Mouse (Mus musculus): ENCODE results near the gene Galnt10.
A peak's percentile ranks its signal among the peaks of the same experiment; 100 is the strongest.

Galnt10 gene

DNA sequence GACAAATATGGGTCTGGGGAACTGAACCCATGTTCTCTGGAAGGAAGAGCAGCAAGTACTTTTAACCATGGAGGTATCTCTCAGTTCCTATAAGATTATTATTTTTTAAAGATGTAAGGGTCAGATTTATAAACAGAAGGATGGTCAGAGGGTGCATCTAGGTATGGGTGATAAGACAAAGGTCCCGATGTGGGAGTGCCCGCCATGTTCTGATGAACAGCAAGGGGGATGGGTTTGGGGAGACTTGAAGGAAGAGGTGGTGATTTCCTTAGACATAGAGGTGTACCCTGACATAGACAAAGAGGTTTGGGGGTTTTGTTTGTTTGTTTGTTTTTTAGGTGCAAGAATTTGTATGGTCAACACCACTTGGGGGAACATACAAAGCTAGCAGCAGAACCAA is 1.6 kb upstream of the Galnt10 start:
- peak in 1 of 2 experiments; percentile 0 for DNase-seq

DNA sequence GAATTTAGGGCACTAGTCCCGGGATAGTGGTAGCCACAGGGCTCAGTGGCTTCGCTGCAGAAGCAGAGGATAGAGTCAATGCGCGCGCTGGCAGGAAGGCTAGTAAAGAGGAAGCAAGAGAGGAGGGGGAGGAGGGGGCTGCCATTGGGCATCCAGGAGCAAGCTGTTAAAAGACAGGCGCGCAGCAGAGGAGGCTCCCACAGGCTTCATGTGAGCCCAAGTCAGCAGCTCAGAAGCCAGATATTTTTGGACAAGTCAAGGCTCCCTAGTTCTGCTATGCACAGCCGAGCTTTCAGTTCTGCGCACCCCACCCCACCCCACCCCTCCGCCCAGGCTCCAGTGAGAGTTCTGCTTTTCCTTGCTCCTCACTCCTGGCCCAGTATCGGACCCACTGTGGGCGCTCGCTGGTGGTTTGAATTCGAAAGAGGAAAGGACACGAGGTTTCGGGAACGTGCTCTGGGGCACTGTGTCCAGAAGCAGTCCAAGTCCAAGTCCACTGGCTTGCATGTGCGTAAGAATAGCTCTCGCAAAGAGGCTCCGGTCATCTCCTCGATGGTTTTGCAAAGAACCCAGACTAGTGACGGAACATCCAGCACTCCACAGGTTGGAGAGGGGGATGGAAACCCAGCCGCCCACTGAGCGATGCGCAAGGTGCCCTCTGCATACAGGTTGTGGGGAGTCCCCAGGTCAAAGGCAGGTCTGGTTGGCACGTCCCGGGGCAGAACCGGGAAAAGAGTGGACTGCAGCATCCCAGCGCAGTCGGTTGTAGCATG is 811 bp upstream of the Galnt10 start:
- peak; percentile 21 to 54 for DNase-seq

DNA sequence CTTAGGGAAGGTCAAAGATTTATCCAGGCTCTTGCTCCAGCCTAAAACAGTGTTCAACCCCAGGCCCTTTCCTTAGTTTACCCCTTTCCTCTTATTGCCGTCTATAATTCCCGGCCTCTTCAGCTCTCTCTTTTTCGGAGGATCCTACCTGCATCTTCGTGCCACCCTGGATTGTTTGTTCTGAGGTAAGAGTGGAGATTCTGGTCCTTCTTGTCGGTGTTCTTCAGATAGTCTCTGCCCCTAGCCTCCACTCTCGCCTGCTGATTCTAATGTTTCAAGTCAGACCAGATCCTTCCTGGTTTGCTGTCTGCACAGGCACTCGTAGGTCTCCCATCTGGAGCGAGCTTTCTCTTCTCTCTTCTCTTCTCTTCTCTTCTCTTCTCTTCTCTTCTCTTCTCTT is 605 bp downstream of the Galnt10 start:
- DNase-seq = no peak

DNA sequence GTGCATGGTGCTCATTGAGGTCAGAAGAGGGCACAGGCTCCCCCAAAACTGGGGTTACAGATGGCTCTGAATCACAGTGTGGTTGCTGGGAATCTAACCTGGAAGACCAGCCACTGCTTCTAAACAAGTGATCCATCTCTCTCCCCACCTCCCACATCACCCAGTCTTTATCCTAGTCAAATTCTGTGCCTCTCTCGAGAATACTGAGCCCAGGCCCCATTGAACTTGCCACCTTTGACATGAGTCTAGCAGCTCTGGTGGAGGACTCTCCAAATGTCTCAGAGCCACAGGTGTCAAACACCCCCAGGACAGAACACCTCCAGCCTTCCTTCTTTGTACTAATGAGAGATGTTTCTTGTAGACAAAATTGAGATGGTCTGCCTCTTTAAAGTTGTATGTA is 1.2 kb downstream of the Galnt10 start:
- no peak for DNase-seq

DNA sequence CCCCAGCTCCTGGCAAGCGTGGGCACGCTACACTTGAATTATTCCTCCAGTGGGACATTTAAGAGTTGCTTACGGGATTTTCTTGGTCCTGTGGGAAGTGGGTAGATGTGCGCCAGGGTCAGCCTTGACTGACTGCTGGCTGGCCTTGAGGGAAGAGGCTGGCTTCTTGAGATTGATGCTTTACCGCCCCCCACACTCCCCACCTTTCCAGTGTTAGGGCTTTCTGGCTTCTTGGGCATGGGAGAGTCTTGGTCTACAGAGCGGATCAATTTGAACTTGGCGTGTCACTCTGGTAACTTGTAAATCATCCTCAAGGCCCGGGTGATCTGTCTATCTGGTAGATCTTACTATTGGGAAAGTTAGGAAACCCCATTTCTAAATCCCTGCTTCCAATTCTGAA is 1.7 kb downstream of the Galnt10 start:
- no peak for DNase-seq

DNA sequence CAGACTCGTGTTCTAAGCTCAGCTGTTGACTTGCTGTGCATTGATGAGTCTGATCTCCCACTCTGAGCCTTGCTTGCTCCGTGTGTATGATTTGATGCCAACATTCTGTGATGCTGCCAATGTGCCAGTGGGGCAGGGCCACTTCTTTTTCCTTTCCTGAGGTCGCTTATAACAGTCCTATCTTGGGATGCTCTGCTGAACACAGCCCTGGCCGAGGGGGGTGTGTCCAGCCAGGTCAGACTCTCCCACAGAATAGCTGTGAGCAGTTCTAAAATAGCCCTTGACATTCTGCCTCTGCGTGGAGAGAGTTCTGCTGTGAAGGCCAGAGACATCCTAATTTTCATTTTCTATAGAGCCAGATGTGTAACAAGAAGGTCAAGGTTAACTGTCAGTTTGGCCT is 2.2 kb downstream of the Galnt10 start:
- DNase-seq = no peak

DNA sequence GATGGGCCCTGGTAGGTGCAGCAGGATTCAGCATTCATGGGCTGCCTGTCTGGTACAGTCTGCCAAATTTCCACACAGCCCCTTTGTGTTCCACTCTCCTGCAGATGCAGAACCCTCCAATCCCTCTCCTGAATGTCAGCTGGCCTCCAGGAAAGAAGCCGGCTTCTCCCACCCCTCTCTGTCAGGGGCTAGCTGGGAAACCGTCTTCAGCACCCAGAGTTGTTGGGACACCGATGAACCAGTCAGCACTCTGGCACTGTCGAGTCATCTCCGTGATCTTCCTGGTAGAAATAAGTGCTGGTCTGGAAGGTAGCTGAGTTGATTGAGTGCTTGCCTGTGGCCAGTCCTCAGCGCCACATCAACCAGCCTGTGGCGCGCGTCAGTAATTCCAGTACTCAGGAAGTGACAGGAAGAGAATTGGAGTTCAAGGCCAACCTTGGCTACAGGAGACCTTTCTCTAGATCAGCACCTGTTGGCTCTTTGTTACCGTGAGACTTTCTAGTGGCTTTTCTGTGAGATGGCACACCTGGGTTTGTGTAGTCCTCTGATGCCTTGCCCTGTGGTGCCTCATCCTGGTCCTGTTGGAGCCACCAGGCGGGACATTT is 3.1 kb downstream of the Galnt10 start:
- no peak for DNase-seq

DNA sequence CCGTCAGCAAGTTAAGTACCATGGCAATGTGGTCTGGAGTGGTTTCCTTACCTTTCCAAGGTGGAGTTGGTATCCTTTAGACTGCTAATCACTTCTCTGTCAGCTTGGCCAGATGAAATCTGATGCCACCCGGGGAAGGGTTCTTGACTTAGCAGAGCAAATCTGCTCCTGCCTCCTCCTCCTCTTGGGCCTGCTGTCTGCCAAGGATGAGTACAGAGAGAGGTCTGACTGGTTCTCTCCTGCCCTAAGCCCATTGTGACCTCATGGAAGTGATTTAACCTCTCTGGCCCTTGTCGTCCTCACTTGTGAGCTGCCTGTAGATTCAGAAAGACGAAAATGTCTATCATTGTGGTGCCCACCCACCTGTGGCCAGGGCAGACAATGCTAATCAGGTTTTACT is 4.0 kb downstream of the Galnt10 start:
- no peak for DNase-seq

DNA sequence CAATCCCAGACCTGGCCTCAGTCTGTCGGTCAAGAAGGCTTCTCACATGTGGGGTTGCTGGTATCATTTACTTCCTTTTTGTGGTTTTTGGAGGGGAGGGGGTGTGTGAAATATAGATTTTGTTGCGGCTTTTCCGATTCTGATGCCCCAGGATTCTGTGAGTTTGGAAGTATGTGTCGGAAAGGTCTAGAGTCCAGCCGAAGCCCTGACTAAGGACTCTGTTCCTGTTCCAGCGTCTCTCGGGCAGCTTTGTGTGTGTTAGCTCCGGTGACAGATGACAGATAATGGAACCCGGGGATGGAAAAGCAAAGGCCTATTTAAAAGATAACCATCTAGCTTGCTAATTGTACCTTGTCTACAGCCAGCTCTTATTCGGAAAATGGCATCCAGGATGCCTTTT is 4.4 kb downstream of the Galnt10 start:
- DNase-seq = no peak

DNA sequence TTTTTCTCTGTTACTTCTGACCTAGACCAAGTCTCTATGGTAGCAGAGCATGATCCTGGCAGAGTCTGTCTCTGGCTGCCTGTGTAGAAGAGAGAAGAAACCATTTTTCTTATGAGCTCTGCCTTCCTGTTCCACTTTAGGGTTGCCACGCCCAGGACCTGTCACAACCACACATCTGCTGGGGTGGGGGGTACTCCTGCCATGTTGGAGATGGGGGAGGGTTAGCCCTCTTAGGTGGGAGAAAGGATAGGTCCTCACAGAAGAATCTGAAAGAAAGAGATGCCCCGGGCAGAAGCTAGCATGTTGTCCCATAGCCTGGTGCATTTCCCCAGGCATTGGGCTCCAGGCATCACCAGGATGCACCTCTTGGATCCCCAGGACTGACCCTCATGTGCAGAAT is 5.6 kb downstream of the Galnt10 start:
- DNase-seq = no peak

DNA sequence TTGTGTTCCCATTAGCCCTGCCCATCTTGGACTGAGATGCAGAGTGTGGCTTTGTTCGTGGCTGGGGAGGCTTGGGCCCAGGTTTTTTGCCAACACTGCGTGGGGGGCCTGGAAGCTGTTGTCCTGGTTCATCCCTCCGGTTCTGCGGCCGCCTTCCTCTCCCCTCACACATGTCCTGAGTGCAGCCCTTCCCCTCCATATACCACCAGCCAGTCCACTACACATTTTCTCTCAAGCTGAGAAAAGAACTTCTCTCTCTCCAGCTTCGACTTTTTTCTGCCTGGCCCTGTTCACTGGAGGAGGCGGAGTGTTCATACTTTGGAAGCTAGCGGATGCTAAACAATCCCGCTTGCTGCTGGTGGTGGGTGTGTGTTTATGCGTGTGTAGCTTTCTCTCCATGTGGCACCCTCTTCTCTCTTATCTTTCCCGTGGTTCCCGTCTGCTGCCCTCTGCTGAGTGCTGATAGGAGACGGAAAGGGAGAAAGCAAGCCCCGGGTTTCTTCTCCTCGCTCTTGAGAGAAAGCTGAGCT is 6.1 kb downstream of the Galnt10 start:
- no peak for DNase-seq

DNA sequence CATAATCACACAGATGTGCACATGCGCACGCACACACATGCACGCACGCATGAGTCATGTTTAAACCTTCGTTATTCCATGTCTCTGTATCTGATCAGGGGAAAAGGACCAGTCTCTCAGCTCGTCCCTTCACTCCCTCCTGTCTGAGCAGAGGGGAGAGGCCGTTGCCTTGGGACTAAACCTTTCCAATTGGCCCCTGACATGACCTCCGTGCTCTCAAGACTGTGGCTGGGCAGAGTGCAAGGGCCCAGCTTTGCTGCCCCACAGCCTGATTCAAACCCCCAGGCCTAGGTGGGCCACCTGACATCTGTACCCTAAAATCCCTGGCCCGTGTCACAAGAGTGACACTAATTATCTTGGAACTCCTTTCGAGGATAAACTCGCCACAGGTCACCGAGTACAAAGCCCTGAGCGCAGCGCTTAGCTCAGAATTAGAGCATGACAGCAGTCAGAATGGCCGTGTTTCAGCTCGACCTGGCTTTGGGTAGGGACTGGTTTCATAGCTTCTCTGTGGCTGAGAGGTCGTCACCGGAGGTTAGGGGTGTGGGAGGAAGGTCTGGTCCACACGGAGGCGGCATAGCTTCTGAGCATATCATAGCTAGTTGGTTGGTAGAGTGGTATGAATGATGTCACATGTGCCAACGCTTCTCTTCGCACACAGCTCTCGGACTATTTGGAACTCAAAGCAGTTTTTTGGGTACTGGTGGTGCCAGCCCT is 7.1 kb downstream of the Galnt10 start:
- no peak for DNase-seq

DNA sequence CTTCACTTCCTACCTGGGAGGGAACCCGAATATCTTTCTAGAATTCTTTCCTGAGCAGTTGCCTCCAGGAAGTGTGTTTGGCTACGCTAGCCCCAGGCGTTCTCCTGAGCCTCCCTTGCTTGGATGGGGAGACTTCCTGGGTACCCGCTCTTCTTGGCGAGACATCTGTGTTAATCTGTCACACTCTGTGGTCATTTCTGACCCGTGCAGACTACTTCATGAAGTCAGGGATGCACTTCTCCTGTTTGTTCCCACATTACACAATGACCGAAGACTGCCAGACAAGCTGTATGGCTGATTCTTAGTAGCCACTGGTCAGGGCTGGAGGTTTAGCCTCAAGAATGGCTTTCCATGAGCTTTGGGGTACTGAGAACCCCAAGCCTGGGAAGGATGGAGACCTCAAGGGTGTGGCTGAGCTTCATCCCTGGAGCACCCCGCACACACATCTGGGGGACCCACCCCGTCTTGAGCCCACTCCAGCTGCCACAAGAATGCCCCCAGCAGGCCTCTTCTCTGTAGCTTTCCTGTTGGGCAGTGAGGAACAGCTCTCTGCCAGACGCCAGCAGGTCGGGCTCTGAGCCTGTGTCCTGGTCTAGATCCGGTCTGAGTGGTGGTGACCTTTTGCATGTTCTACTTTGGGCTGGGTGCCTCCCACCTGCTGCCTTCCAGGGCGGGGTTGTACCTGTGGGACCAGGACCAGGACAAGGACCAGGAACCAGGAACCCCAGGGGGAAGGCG is 7.8 kb downstream of the Galnt10 start:
- no peak for DNase-seq

DNA sequence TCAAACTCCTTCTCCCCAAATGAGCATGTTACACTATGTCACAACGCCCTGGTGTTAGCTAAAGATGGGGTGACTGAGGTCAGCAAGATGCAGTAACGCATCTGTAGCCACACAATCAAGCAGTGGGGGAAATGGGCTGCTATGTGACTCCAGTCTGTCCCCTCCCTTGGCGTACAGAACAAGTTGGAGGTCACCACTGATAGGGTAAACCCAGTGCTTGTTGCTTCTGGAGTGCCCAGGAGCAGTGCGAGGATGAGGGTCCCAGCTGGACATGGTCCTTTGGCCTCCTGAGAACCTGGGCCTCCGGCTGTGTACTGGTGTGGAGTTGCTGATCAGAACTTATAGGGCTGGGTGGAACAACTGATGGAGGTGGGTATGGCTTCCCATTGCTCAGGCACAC is 8.6 kb downstream of the Galnt10 start:
- no peak for DNase-seq

DNA sequence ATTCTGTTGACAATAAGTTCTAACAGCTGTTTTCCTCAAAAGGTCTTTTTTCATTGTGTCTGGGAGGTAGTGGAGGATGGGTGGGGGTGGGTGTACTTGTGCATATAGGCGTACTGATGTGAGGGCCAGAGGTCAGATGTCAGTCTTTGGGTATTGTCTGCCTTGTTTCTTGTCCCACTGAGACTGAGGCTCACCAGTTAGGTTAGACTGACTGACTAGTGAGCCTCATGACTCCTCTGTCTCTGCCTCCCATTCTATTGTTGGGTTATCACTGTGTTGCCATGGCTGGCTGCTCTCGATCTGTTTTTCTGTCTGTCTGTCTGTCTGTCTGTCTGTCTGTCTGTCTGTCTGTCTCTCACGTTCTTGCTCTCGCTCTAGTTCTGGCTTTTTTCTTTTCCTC is 9.1 kb downstream of the Galnt10 start:
- DNase-seq = no peak

DNA sequence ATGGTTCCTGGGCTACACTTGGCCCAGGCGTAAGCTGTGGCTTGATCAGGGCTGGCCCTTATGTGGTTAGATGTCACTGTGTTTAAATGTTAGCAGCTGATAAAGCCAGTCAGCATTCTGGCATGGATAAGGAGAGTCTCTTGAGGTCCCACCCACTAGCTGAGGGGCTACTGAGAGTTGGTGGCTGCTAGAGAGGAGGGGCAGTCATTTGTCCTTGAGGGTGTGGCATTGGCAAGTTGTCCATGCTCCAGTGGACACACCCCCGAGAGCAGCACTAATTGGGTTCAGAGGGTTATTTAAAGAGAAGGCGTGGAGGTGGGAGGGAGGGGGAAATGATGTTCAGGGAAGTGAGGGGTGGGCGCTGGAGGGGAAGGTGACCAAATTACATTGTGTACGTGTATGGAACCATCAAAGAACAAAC is 9.7 kb downstream of the Galnt10 start:
- no peak for DNase-seq

DNA sequence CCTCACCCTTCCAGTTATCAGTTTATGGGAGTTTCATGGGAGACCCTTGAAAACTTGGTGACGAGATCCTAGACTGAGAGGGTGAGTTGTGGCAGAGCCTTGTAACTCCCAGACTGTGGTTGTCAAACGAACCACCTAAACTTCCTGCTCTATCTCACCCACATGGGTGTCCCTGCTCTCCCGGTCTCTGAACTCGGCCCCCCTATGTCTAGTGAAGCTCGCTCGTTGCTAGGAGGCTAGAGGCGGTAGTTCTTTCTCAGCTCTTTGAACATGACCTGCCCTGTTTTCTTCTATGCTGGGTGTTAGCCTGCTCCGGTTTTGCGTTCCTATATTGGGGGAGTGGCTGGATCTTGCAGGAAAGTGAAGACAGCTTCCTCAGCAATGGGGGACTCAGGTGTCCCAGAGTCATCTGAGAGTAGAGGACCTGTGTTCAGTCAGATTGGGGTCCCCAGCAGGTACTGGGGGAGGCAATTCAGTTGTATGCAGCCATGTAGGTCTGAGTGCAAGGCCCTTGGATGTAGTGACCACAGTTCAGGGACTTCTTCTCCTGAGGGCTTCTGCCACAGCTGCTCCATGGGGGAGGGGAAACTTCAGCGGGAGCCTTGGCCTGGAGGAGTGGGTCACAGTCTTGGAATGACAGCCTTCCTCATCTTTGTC is 10.6 kb downstream of the Galnt10 start:
- no peak for DNase-seq

DNA sequence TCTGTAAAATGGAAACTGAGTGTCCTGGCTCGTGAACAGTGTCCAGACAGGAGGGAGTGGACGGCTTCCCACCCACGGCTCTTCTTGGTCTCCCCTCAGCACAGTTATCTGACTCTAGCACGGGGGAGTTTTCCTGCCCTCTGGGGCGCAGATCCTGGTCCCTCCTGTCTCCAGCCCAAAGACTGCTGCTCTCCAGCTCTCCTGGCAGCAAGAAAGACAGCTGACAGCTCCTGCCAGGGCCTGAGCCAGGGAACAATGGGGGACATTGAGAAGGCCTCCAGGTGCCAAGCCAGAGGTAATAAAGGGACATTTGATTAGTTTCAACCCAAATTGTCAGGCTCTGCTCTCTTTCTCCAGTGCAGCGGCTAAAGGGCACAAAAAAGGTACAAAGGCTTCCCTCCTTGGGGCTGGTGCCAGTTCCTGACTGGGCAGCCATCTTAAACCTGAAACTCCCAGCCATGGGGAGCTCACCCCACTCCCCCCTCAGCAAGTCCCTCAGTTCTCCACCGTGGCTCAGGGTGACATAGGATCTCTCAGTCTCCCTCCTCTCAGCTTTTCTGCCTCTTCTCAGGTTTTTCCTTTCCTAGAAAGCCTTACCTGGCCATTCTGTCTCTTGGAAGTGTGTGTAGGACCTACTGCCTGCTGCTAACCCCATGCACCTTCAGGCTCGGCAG is 11.5 kb downstream of the Galnt10 start:
- DNase-seq = no peak

DNA sequence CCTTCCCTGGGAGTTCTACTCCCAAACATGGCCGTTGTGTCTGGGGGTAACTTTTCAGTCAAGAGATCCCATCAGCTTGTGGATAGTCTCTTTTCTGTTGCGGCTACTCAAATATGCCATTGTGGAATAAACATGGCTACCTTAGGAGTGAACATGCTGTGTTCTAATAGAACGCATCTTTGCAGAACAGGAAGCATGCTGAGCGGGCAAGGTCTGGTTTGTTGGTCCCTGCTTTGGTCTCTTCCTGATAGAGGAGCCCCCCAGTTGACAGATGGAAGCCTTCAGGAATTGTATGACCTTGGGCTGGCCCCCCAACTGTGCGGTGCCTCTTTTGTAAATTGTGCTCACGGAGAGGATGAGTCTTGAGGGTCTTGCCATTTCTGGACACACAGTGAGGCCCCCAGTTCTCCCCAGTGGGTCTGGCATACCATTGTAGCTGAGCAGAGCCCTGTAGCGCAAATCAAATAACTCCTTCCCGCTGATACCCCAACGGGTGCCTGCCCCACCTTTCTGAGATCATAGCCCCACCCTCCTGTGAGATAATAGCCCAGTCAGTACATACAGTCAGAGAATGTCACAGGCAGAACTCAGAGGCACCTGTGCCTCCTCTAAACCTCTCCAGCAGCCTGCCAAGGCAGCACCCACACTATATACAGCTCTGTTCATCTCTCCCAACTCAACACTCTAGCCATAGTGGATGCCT is 12.3 kb downstream of the Galnt10 start:
- DNase-seq = no peak

DNA sequence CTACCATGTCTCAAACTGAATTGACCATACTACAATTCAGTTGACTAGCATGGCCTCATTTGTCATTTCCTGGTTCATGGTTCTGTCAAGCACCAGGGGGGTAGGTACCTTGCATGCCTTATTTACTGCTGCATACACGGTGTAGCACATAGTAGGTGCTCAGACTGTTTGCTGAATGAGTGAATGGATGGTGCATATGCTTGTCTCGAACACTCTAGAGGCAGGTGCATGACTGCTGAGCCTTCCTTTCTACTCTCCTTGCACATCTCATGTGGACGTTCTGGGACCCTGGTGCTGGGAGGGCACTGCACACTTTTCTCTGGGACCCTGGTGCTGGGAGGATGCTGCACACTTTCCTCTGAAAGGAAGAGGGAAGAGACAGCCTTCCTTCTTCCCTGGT is 13.0 kb downstream of the Galnt10 start:
- no peak for DNase-seq

DNA sequence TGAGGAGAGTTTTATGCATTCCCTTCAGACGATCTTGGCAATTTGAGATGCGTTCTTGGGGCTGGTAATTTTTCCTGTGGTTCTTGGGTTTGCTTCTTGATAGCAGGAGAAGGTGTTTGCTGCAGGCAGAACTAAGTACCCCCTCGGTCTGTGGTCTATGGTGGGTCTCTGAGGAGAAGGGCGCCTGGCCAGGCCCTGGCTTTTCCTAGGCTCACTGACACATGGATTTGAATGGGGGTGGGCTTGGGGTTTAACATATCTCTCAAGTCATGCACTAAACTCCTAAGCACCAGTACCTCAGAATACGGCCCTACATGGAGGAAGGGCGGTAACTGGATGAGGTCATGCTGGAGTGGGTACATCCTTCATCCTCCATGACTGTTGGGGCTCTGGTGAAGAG is 13.5 kb downstream of the Galnt10 start:
- DNase-seq = no peak

Data from kidney, postnatal 36 days (tissue).